Mouse (Mus musculus) kidney, adult 2 months (tissue): ENCODE data around the gene Cast. TPM values are rescaled to one million over a fixed set of nuclear protein-coding genes. Genes with fewer than 3 reads are reported as not detected.

Experiments used
- DNase-seq: peaks from one replicate; pipeline ENCODE4 v3.0.0; 2021
- H3K27ac ChIP-seq: fragments of 200-500 bp; 2 replicates; pipeline ENCODE4 v1.5.1; 2012; ENCODE audit warnings: low read depth, low read length, control low read depth, inconsistent platforms; ENCODE audit not compliant: insufficient read depth
- H3K27me3 ChIP-seq: fragments of 200-500 bp; replicated peaks from 2 replicates; pipeline ENCODE4 v1.6.1; 2012; ENCODE audit warnings: mild to moderate bottlenecking, moderate library complexity, low read length, inconsistent platforms; ENCODE audit not compliant: control insufficient read depth, insufficient read depth
- H3K36me3 ChIP-seq: fragments of 200-500 bp; 2 replicates; pipeline ENCODE4 v1.6.1; 2012; ENCODE audit warnings: mild to moderate bottlenecking, moderate library complexity, low read length, inconsistent platforms; ENCODE audit not compliant: control insufficient read depth, insufficient read depth
- H3K4me1 ChIP-seq: fragments of 200-500 bp; 2 replicates; pipeline ENCODE4 v1.6.1; 2011; ENCODE audit warnings: low read length; ENCODE audit not compliant: control insufficient read depth, insufficient read depth
- H3K4me3 ChIP-seq: fragments of 200-500 bp; 2 replicates; pipeline ENCODE4 v1.5.1; 2011; ENCODE audit warnings: mild to moderate bottlenecking, low read depth, low read length, control low read depth; ENCODE audit not compliant: insufficient read depth
- CTCF ChIP-seq: fragments of 200-500 bp; conservative IDR thresholded peaks from 2 replicates; pipeline ENCODE4 v1.5.1; 2011; ENCODE audit warnings: low read depth, mild to moderate bottlenecking, control low read depth, low read length, moderate library complexity, mixed read lengths; ENCODE audit not compliant: insufficient read depth, insufficient read length
- POLR2A ChIP-seq: fragments of 200-500 bp; IDR thresholded peaks from one replicate; pipeline ENCODE4 v1.6.1; 2011; ENCODE audit warnings: low read depth, low read length, control low read depth
- WGBS: fragments of 180-500 bp; shearing (Covaris S2); methylation state at CpG from one replicate; pipeline ENCODE4 v1.1.7; 2018; 5-methylcytosine and 5-hydroxymethylcytosine counted together
- polyA plus RNA-seq: library from polyadenylated mRNA; depleted of rRNA; stranded (reverse); fragments of >200 nt; gene quantifications from 2 replicates; pipeline ENCODE4 v1.2.3, GENCODE M21; 2012

The Cast gene
- polyA plus RNA-seq, 1 experiment: 8.4 TPM

- 60% methylated on average over 2 of the region's 2 CpGs for WGBS
- no peaks in the 10 kb centered on the region for H3K4me1 ChIP-seq
- H3K36me3 ChIP-seq: no peaks in the 10 kb centered on the region
- no peak overlapping the region for H3K4me3 ChIP-seq
- DNase-seq: no peak
- TF ChIP-seq POLR2A: no peak
- TF ChIP-seq CTCF: no peak
- H3K27ac ChIP-seq: no peak overlapping the region
- H3K27me3 ChIP-seq: no peaks in the 10 kb centered on the region
Measured at GRCm38 (mm10) chr13:74767186-74767585, 41.4 kb downstream of the Cast start.

- Histone ChIP-seq H3K36me3 (no peaks in the 10 kb centered on the region), H3K27me3 (no peaks in the 10 kb centered on the region), H3K27ac (no peak overlapping the region), H3K4me1 (no peaks in the 10 kb centered on the region), H3K4me3 (no peak overlapping the region)
- 72% methylated on average over 1 of the region's 1 CpGs for WGBS
- no peak for TF ChIP-seq CTCF
- TF ChIP-seq POLR2A: no peak
- DNase-seq: no peak
Measured at GRCm38 (mm10) chr13:74762741-74763140, 45.9 kb downstream of the Cast start.

- TF ChIP-seq POLR2A (no peak), CTCF (no peak)
- WGBS: 97% methylated on average over 1 of the region's 1 CpGs
- H3K4me3 ChIP-seq: no peak overlapping the region
- no peaks in the 10 kb centered on the region for H3K27me3 ChIP-seq
- no peak overlapping the region for H3K27ac ChIP-seq
- no peak for DNase-seq
- no peaks in the 10 kb centered on the region for H3K4me1 ChIP-seq
- peaks cover under 1% of the 10 kb centered on the region; the same call in 1 of the 2 replicates for H3K36me3 ChIP-seq
Measured at GRCm38 (mm10) chr13:74759152-74759551, 49.5 kb downstream of the Cast start.

GRCm38 (mm10) chr13:74743219-74743618 is 65.4 kb downstream of the Cast start:
- H3K4me1 ChIP-seq: no peaks in the 10 kb centered on the region
- no peaks in the 10 kb centered on the region for H3K27me3 ChIP-seq
- 54% methylated on average over 5 of the region's 5 CpGs for WGBS
- no peak overlapping the region for H3K27ac ChIP-seq
- 0 out of 2 replicates have a peak, but pooled peaks cover 5% of the 10 kb centered on the region for H3K36me3 ChIP-seq
- DNase-seq: peak; percentile 10
- H3K4me3 ChIP-seq: no peak overlapping the region
- TF ChIP-seq CTCF (no peak), POLR2A (no peak)

GRCm38 (mm10) chr13:74736396-74736795 is 72.2 kb downstream of the Cast start:
- Histone ChIP-seq H3K4me3 (no peak overlapping the region), H3K27me3 (no peaks in the 10 kb centered on the region), H3K4me1 (no peaks in the 10 kb centered on the region), H3K36me3 (peaks cover 16% of the 10 kb centered on the region), H3K27ac (no peak overlapping the region)
- no peak for DNase-seq
- 92% methylated on average over 2 of the region's 2 CpGs for WGBS
- TF ChIP-seq CTCF (no peak), POLR2A (no peak)

GRCm38 (mm10) chr13:74735834-74736233 is 72.8 kb downstream of the Cast start:
- H3K27me3 ChIP-seq: no peaks in the 10 kb centered on the region
- H3K4me1 ChIP-seq: no peaks in the 10 kb centered on the region
- 91% methylated on average over 5 of the region's 5 CpGs for WGBS
- no peak for DNase-seq
- H3K4me3 ChIP-seq: no peak overlapping the region
- H3K36me3 ChIP-seq: peaks cover 15% of the 10 kb centered on the region
- TF ChIP-seq CTCF: no peak
- TF ChIP-seq POLR2A: no peak
- no peak overlapping the region for H3K27ac ChIP-seq

- Histone ChIP-seq H3K36me3 (peaks cover 13% of the 10 kb centered on the region), H3K4me3 (no peak overlapping the region), H3K4me1 (no peaks in the 10 kb centered on the region), H3K27me3 (no peaks in the 10 kb centered on the region), H3K27ac (no peak overlapping the region)
- WGBS: 95% methylated on average over 4 of the region's 4 CpGs
- DNase-seq: no peak
- no peak for TF ChIP-seq POLR2A
- TF ChIP-seq CTCF: no peak
Measured at GRCm38 (mm10) chr13:74733726-74734125, 74.9 kb downstream of the Cast start.
